Mouse (Mus musculus) MEL (cell line): ENCODE measurements around the gene Enox1. TPM values are rescaled to one million over a fixed set of nuclear protein-coding genes. Genes with fewer than 3 reads are reported as not detected.

ENCODE experiments used
- DNase-seq: peaks from one replicate; pipeline ENCODE4 v3.0.0; 2011; ENCODE audit warnings: low read depth, low spot score
- H3K27ac ChIP-seq: 2 replicates; pipeline ENCODE4 v1.5.1; 2012; ENCODE audit warnings: low read depth, mild to moderate bottlenecking, control low read depth, low read length, moderate library complexity; ENCODE audit not compliant: control insufficient read depth
- H3K27me3 ChIP-seq, 2 experiments: fragments of 150-350 bp in 1 of 2; sonication (generic) in 1 of 2; 2 replicates each; pipeline ENCODE4 v1.6.1; 2012; ENCODE audit warnings: low read length in 2 of 2, mild to moderate bottlenecking in 2 of 2, improper control_type of control experiment in 1 of 2, moderate library complexity in 1 of 2; ENCODE audit not compliant: insufficient read depth in 2 of 2, control insufficient read depth in 1 of 2
- H3K36me3 ChIP-seq, 2 experiments: 2 replicates each; pipeline ENCODE4 v1.6.1; 2012 to 2014; ENCODE audit warnings: low read length in 2 of 2, improper control_type of control experiment in 1 of 2, inconsistent platforms in 1 of 2, mild to moderate bottlenecking in 1 of 2; ENCODE audit not compliant: insufficient read depth in 2 of 2, control insufficient read depth in 1 of 2
- H3K4me1 ChIP-seq, 2 experiments: fragments of 150-350 bp in 1 of 2; sonication (generic) in 1 of 2; 2 replicates each; pipeline ENCODE4 v1.6.1; 2012; ENCODE audit warnings: low read length in 2 of 2, improper control_type of control experiment in 1 of 2, mild to moderate bottlenecking in 1 of 2; ENCODE audit not compliant: insufficient read depth in 2 of 2, control insufficient read depth in 1 of 2
- H3K4me3 ChIP-seq, 2 experiments: fragments of 150-350 bp in 1 of 2; sonication (generic) in 1 of 2; 2 replicates each; pipeline ENCODE4 v1.5.1; 2012; ENCODE audit warnings: low read depth in 2 of 2, low read length in 2 of 2, mild to moderate bottlenecking in 2 of 2, moderate library complexity in 2 of 2, control low read depth in 1 of 2, improper control_type of control experiment in 1 of 2; ENCODE audit not compliant: control insufficient read depth in 1 of 2, insufficient read depth in 1 of 2
- H3K79me2 ChIP-seq: 2 replicates; pipeline ENCODE4 v1.6.1; 2012; ENCODE audit warnings: mild to moderate bottlenecking, low read length, moderate library complexity; ENCODE audit not compliant: control insufficient read depth, poor library complexity, insufficient read depth
- H3K9ac ChIP-seq: 2 replicates; pipeline ENCODE4 v1.6.1; 2012; ENCODE audit warnings: low read depth, mild to moderate bottlenecking, control low read depth, low read length, moderate library complexity; ENCODE audit not compliant: control insufficient read depth, poor library complexity, severe bottlenecking
- H3K9me3 ChIP-seq: fragments of 150-350 bp; sonication (generic); replicated peaks from 2 replicates; pipeline ENCODE4 v1.6.1; 2012; ENCODE audit warnings: mild to moderate bottlenecking, low read length, improper control_type of control experiment, moderate library complexity; ENCODE audit not compliant: insufficient read depth
- BHLHE40 ChIP-seq: IDR thresholded peaks from 2 replicates; pipeline ENCODE4 v1.6.1; 2012; ENCODE audit warnings: low read depth, mild to moderate bottlenecking, inconsistent platforms, low read length, improper control_type of control experiment, borderline replicate concordance
- CHD1 ChIP-seq: IDR thresholded peaks from 2 replicates; pipeline ENCODE4 v1.6.1; 2012; ENCODE audit warnings: low read depth, mild to moderate bottlenecking, inconsistent platforms, low read length, improper control_type of control experiment
- E2F4 ChIP-seq: IDR thresholded peaks from 2 replicates; pipeline ENCODE4 v1.6.1; 2011; ENCODE audit warnings: low read depth, low read length, improper control_type of control experiment, borderline replicate concordance
- ELF1 ChIP-seq: IDR thresholded peaks from 2 replicates; pipeline ENCODE4 v1.6.1; 2014; ENCODE audit warnings: low read depth, mild to moderate bottlenecking, inconsistent platforms, low read length, improper control_type of control experiment, moderate library complexity
- ETS1 ChIP-seq: IDR thresholded peaks from 2 replicates; pipeline ENCODE4 v1.6.1; 2012; ENCODE audit warnings: low read depth, mild to moderate bottlenecking, inconsistent platforms, low read length, improper control_type of control experiment, moderate library complexity
- GABPA ChIP-seq: IDR thresholded peaks from 2 replicates; pipeline ENCODE4 v1.6.1; 2012; ENCODE audit warnings: low read depth, mild to moderate bottlenecking, inconsistent platforms, low read length, improper control_type of control experiment, moderate library complexity
- GATA1 ChIP-seq: IDR thresholded peaks from 2 replicates; pipeline ENCODE4 v1.6.1; 2011; ENCODE audit warnings: low read depth, low read length, improper control_type of control experiment
- KAT2A ChIP-seq: conservative IDR thresholded peaks from 2 replicates; pipeline ENCODE4 v1.6.1; 2012; ENCODE audit warnings: low read depth, low read length, improper control_type of control experiment, inconsistent platforms
- MAZ ChIP-seq: IDR thresholded peaks from 2 replicates; pipeline ENCODE4 v1.6.1; 2012; ENCODE audit warnings: low read depth, mild to moderate bottlenecking, inconsistent platforms, low read length, improper control_type of control experiment
- MEF2A ChIP-seq: IDR thresholded peaks from 2 replicates; pipeline ENCODE4 v1.6.1; 2014; ENCODE audit warnings: low read depth, mild to moderate bottlenecking, inconsistent platforms, low read length, improper control_type of control experiment; ENCODE audit not compliant: poor library complexity, insufficient replicate concordance, severe bottlenecking; ENCODE audit errors: extremely low read depth
- MYC ChIP-seq: IDR thresholded peaks from 2 replicates; pipeline ENCODE4 v1.6.1; 2011; ENCODE audit warnings: low read depth, mild to moderate bottlenecking, low read length, improper control_type of control experiment, moderate library complexity
- NELFE ChIP-seq: IDR thresholded peaks from 2 replicates; pipeline ENCODE4 v1.6.1; 2011; ENCODE audit warnings: low read depth, low read length, improper control_type of control experiment
- POLR2A ChIP-seq, 2 experiments: IDR thresholded peaks; 2 replicates each; pipeline ENCODE4 v1.6.1; 2011 to 2012; ENCODE audit warnings: low read length in 2 of 2, mild to moderate bottlenecking in 2 of 2, control low read depth in 1 of 2, improper control_type of control experiment in 1 of 2, low read depth in 1 of 2, moderate library complexity in 1 of 2; ENCODE audit not compliant: control insufficient read depth in 1 of 2, insufficient read depth in 1 of 2, poor library complexity in 1 of 2
- POLR2AphosphoS2 ChIP-seq: IDR thresholded peaks from 2 replicates; pipeline ENCODE4 v1.6.1; 2011; ENCODE audit warnings: low read length, improper control_type of control experiment
- RAD21 ChIP-seq: IDR thresholded peaks from 2 replicates; pipeline ENCODE4 v1.6.1; 2011; ENCODE audit warnings: mild to moderate bottlenecking, low read depth, low read length, improper control_type of control experiment
- SIN3A ChIP-seq: IDR thresholded peaks from 2 replicates; pipeline ENCODE4 v1.6.1; 2012; ENCODE audit warnings: low read length, improper control_type of control experiment, inconsistent platforms
- SMC3 ChIP-seq: IDR thresholded peaks from 2 replicates; pipeline ENCODE4 v1.6.1; 2011; ENCODE audit warnings: low read depth, low read length, improper control_type of control experiment
- TBP ChIP-seq: IDR thresholded peaks from 2 replicates; pipeline ENCODE4 v1.8.0; 2011; ENCODE audit warnings: low read depth, low read length, improper control_type of control experiment
- TCF12 ChIP-seq: IDR thresholded peaks from 2 replicates; pipeline ENCODE4 v1.6.1; 2014; ENCODE audit warnings: low read depth, mild to moderate bottlenecking, inconsistent platforms, low read length, improper control_type of control experiment, moderate library complexity
- UBTF ChIP-seq: IDR thresholded peaks from 2 replicates; pipeline ENCODE4 v1.6.1; 2012; ENCODE audit warnings: low read depth, mild to moderate bottlenecking, inconsistent platforms, low read length, improper control_type of control experiment, moderate library complexity, borderline replicate concordance; ENCODE audit not compliant: insufficient read depth
- ZC3H11A ChIP-seq: IDR thresholded peaks from 2 replicates; pipeline ENCODE4 v1.6.1; 2012; ENCODE audit warnings: low read depth, mild to moderate bottlenecking, inconsistent platforms, low read length, improper control_type of control experiment
- ZKSCAN1 ChIP-seq: IDR thresholded peaks from 2 replicates; pipeline ENCODE4 v1.6.1; 2012; ENCODE audit warnings: low read depth, mild to moderate bottlenecking, inconsistent platforms, low read length, improper control_type of control experiment, moderate library complexity
- ZNF384 ChIP-seq: IDR thresholded peaks from 2 replicates; pipeline ENCODE4 v1.6.1; 2012; ENCODE audit warnings: low read depth, mild to moderate bottlenecking, inconsistent platforms, low read length, improper control_type of control experiment
- polyA plus RNA-seq, 2 experiments: library from polyadenylated mRNA; stranded (reverse) in 1 of 2; unstranded in 1 of 2; fragments of >175 nt in 1 of 2; fragments of >200 nt in 1 of 2; gene quantifications; 2 replicates each; pipeline versions ENCODE4 v1.2.1 to v1.2.4; 2012; ENCODE audit warnings: low replicate concordance in 2 of 2, low read depth in 1 of 2; ENCODE audit not compliant: insufficient read length in 2 of 2, insufficient read depth in 1 of 2, missing spikeins in 1 of 2
- total RNA-seq: library from RNA; depleted of rRNA; stranded (reverse); fragments of 300-350 nt; gene quantifications from 2 replicates; pipeline ENCODE4 v1.2.3, GENCODE M21; 2012

Gene Enox1
- total and polyA plus RNA-seq, 3 experiments: not detected

GRCm38 (mm10) chr14:77567120-77567519 is 410.6 kb downstream of the Enox1 start:
- TF ChIP-seq TBP: no peak
- no peak for TF ChIP-seq MYC
- TF ChIP-seq UBTF: no peak
- no peak for TF ChIP-seq ZC3H11A
- no peak for TF ChIP-seq NELFE
- TF ChIP-seq CHD1: no peak
- TF ChIP-seq KAT2A: no peak
- no peak for TF ChIP-seq MEF2A
- TF ChIP-seq TCF12: no peak
- TF ChIP-seq BHLHE40: no peak
- TF ChIP-seq POLR2AphosphoS2: no peak
- TF ChIP-seq ETS1: no peak
- no peak for TF ChIP-seq RAD21
- TF ChIP-seq GABPA: no peak
- no peak for TF ChIP-seq POLR2A (IDR thresholded peaks at IDR 0.05; ENCODE audit: control insufficient read depth in 1 of 2, insufficient read depth in 1 of 2, low read depth in 1 of 2, low read length in 2 of 2, poor library complexity in 1 of 2)
- TF ChIP-seq E2F4: no peak
- no peak for TF ChIP-seq SIN3A
- no peak for TF ChIP-seq SMC3
- no peak for TF ChIP-seq ELF1
- Histone ChIP-seq H3K27ac (no peak overlapping the region), H3K9me3 (no peaks in the 10 kb centered on the region), H3K9ac (no peak overlapping the region), H3K4me1 (no peaks in the 10 kb centered on the region), H3K27me3 (no peaks in the 10 kb centered on the region), H3K4me3 (no peak overlapping the region), H3K79me2 (no peaks in the 10 kb centered on the region), H3K36me3 (no peaks in the 10 kb centered on the region)
- no peak for DNase-seq

GRCm38 (mm10) chr14:77574436-77574835 is 417.9 kb downstream of the Enox1 start:
- Histone ChIP-seq H3K4me3 (no peak overlapping the region), H3K36me3 (no peaks in the 10 kb centered on the region), H3K9me3 (no peaks in the 10 kb centered on the region), H3K4me1 (no peaks in the 10 kb centered on the region)
- no peak for TF ChIP-seq SIN3A
- no peak for TF ChIP-seq CHD1
- no peak for TF ChIP-seq GATA1
- no peak for TF ChIP-seq RAD21
- TF ChIP-seq ZNF384: no peak
- TF ChIP-seq ZKSCAN1: no peak
- no peak for TF ChIP-seq MAZ
- no peak for TF ChIP-seq POLR2AphosphoS2
- TF ChIP-seq, all 39 proteins: peak for 0
- DNase-seq: no peak
- Histone ChIP-seq H3K27me3 (no peaks in the 10 kb centered on the region), H3K79me2 (no peaks in the 10 kb centered on the region), H3K9ac (no peak overlapping the region), H3K27ac (no peak overlapping the region)
